Mouse (Mus musculus) forebrain, embryonic 13.5 days (tissue): ENCODE measurements at regions not wholly inside any gene's neighbourhood (a gene's known extent, or its start where the extent isn't known, plus 50 kb on each side); places are given as distances from the start of the nearest gene placed in this dataset.

Source experiments
- ATAC-seq: fragments of 200-750 bp; cut with Nextera tagmentation; 2 replicates; pipeline ENCODE4 v1.8.0; 2017
- H3K27ac ChIP-seq: fragments of 300-500 bp; sonication (generic); 2 replicates; pipeline ENCODE4 v1.5.1; 2015; ENCODE audit warnings: inconsistent platforms, mild to moderate bottlenecking, moderate library complexity
- H3K27me3 ChIP-seq: fragments of 300-500 bp; sonication (generic); 2 replicates; pipeline ENCODE4 v1.6.1; 2015; ENCODE audit warnings: mild to moderate bottlenecking, inconsistent platforms
- H3K36me3 ChIP-seq: fragments of 300-500 bp; sonication (generic); 2 replicates; pipeline ENCODE4 v1.6.1; 2015; ENCODE audit warnings: mild to moderate bottlenecking, inconsistent platforms; ENCODE audit not compliant: poor library complexity, severe bottlenecking
- H3K4me1 ChIP-seq: fragments of 300-500 bp; sonication (generic); 2 replicates; pipeline ENCODE4 v1.6.1; 2015; ENCODE audit warnings: inconsistent platforms
- H3K4me2 ChIP-seq: fragments of 300-500 bp; sonication (generic); 2 replicates; pipeline ENCODE4 v1.6.1; 2015; ENCODE audit warnings: inconsistent platforms, mild to moderate bottlenecking, moderate library complexity
- H3K4me3 ChIP-seq: fragments of 300-500 bp; sonication (generic); 2 replicates; pipeline ENCODE4 v1.5.1; 2015; ENCODE audit warnings: mild to moderate bottlenecking, inconsistent platforms
- H3K9ac ChIP-seq: fragments of 300-500 bp; sonication (generic); 2 replicates; pipeline ENCODE4 v1.6.1; 2015; ENCODE audit warnings: mild to moderate bottlenecking, inconsistent platforms
- H3K9me3 ChIP-seq: fragments of 300-500 bp; sonication (generic); replicated peaks from 2 replicates; pipeline ENCODE4 v1.6.1; 2016; ENCODE audit warnings: inconsistent platforms
- WGBS: fragments of 180-500 bp; shearing (Covaris S2); methylation state at CpG from one replicate; pipeline ENCODE4 v1.1.7; 2015; 5-methylcytosine and 5-hydroxymethylcytosine counted together

GRCm38 (mm10) chr1:38739018-38739417 is 74.3 kb upstream of the Aff3 start:
- no peaks in the 10 kb centered on the region for H3K36me3 ChIP-seq
- no peaks in the 10 kb centered on the region for H3K27me3 ChIP-seq
- no peaks in the 10 kb centered on the region for H3K4me1 ChIP-seq
- no peaks in the 10 kb centered on the region for H3K9me3 ChIP-seq
- no peak overlapping the region for H3K9ac ChIP-seq
- H3K27ac ChIP-seq, result no peak overlapping the region
- H3K4me3 ChIP-seq, result no peak overlapping the region
- H3K4me2 ChIP-seq, result no peak overlapping the region
- no peak for ATAC-seq

GRCm38 (mm10) chr1:38735768-38736167 is 71.0 kb upstream of the Aff3 start:
- no peak overlapping the region for H3K4me3 ChIP-seq
- peaks cover 5% of the 10 kb centered on the region; the same call in 1 of the 2 replicates for H3K4me1 ChIP-seq
- H3K9me3 ChIP-seq, result no peaks in the 10 kb centered on the region
- no peak overlapping the region for H3K4me2 ChIP-seq
- H3K36me3 ChIP-seq, result no peaks in the 10 kb centered on the region
- H3K27me3 ChIP-seq, result no peaks in the 10 kb centered on the region
- no peak overlapping the region for H3K9ac ChIP-seq
- H3K27ac ChIP-seq, result no peak overlapping the region
- 89% methylated on average over 8 of the region's 8 CpGs for WGBS
- no peak for ATAC-seq

GRCm38 (mm10) chr1:38733201-38733600 is 68.4 kb upstream of the Aff3 start:
- H3K36me3 ChIP-seq, result no peaks in the 10 kb centered on the region
- H3K4me1 ChIP-seq, result peaks cover 17% of the 10 kb centered on the region; the same call in 1 of the 2 replicates
- ATAC-seq, result no peak

GRCm38 (mm10) chr1:38729977-38730782 is 65.4 kb upstream of the Aff3 start:
- peak; percentile 50; the same call in 1 of the 2 replicates for ATAC-seq
- Histone ChIP-seq H3K4me1 (peaks cover 17% of the 10 kb centered on the region; the same call in 1 of the 2 replicates), H3K36me3 (no peaks in the 10 kb centered on the region), H3K27me3 (no peaks in the 10 kb centered on the region), H3K4me3 (no peak overlapping the region), H3K9ac (no peak overlapping the region), H3K9me3 (no peaks in the 10 kb centered on the region), H3K27ac (no peak overlapping the region), H3K4me2 (no peak overlapping the region)
- 84% methylated on average over 10 of the region's 10 CpGs for WGBS

More at GRCm38 (mm10) chr1:38733201-38733600, 68.4 kb upstream of the Aff3 start:
- Histone ChIP-seq H3K4me3 (no peak overlapping the region), H3K4me2 (no peak overlapping the region), H3K27ac (no peak overlapping the region), H3K27me3 (no peaks in the 10 kb centered on the region), H3K9me3 (no peaks in the 10 kb centered on the region), H3K9ac (no peak overlapping the region)

GRCm38 (mm10) chr1:38725805-38726204 is 61.0 kb upstream of the Aff3 start:
- no peaks in the 10 kb centered on the region for H3K9me3 ChIP-seq
- WGBS, result 88% methylated on average over 9 of the region's 9 CpGs
- no peak overlapping the region for H3K4me2 ChIP-seq
- H3K4me3 ChIP-seq, result no peak overlapping the region
- no peaks in the 10 kb centered on the region for H3K36me3 ChIP-seq
- H3K27ac ChIP-seq, result no peak overlapping the region
- no peak for ATAC-seq
- no peaks in the 10 kb centered on the region for H3K27me3 ChIP-seq
- peaks cover 12% of the 10 kb centered on the region; the same call in 1 of the 2 replicates for H3K4me1 ChIP-seq
- H3K9ac ChIP-seq, result no peak overlapping the region

- Histone ChIP-seq H3K36me3 (no peaks in the 10 kb centered on the region), H3K27ac (no peak overlapping the region), H3K4me2 (no peak overlapping the region), H3K9me3 (no peaks in the 10 kb centered on the region), H3K9ac (no peak overlapping the region), H3K4me3 (no peak overlapping the region), H3K27me3 (no peaks in the 10 kb centered on the region), H3K4me1 (0 out of 2 replicates have a peak, but pooled peaks cover 6% of the 10 kb centered on the region)
- 88% methylated on average over 14 of the region's 14 CpGs for WGBS
- no peak for ATAC-seq
These were observed 59.9 kb upstream of the Aff3 start for GRCm38 (mm10) chr1:38724631-38725030.

GRCm38 (mm10) chr1:38722155-38722554 is 57.4 kb upstream of the Aff3 start:
- Histone ChIP-seq H3K27me3 (no peaks in the 10 kb centered on the region), H3K36me3 (no peaks in the 10 kb centered on the region), H3K9me3 (no peaks in the 10 kb centered on the region), H3K4me1 (no peaks in the 10 kb centered on the region), H3K4me2 (no peak overlapping the region), H3K9ac (no peak overlapping the region), H3K4me3 (no peak overlapping the region), H3K27ac (no peak overlapping the region)
- ATAC-seq, result no peak
- WGBS, result 83% methylated on average over 10 of the region's 10 CpGs

- no peak overlapping the region for H3K4me2 ChIP-seq
- no peaks in the 10 kb centered on the region for H3K36me3 ChIP-seq
- H3K9me3 ChIP-seq, result no peaks in the 10 kb centered on the region
- 52% methylated on average over 9 of the region's 9 CpGs for WGBS
- no peak overlapping the region for H3K9ac ChIP-seq
- no peak for ATAC-seq
- H3K27me3 ChIP-seq, result no peaks in the 10 kb centered on the region
- no peak overlapping the region for H3K27ac ChIP-seq
- no peaks in the 10 kb centered on the region for H3K4me1 ChIP-seq
- no peak overlapping the region for H3K4me3 ChIP-seq
These were observed 55.5 kb upstream of the Aff3 start for GRCm38 (mm10) chr1:38720287-38720686.

- Histone ChIP-seq H3K9ac (no peak overlapping the region), H3K27me3 (no peaks in the 10 kb centered on the region), H3K4me2 (no peak overlapping the region), H3K4me1 (no peaks in the 10 kb centered on the region), H3K4me3 (no peak overlapping the region), H3K27ac (no peak overlapping the region), H3K36me3 (no peaks in the 10 kb centered on the region), H3K9me3 (no peaks in the 10 kb centered on the region; the same call in 1 of the 2 replicates)
- ATAC-seq, result no peak
- 86% methylated on average over 4 of the region's 4 CpGs for WGBS
These were observed 50.9 kb upstream of the Aff3 start for GRCm38 (mm10) chr1:38715621-38716020.
